Mouse (Mus musculus) brain, embryonic 14.5 days (tissue): Measurements from ENCODE around the gene Wdr25.

ENCODE experiments used
- CTCF ChIP-seq: fragments of 200-500 bp; IDR thresholded peaks from 2 replicates; pipeline ENCODE4 v1.5.1; 2012; ENCODE audit warnings: inconsistent platforms, mild to moderate bottlenecking, moderate library complexity, borderline replicate concordance; ENCODE audit not compliant: insufficient read depth, insufficient read length; ENCODE audit errors: extremely low read depth
- POLR2A ChIP-seq: fragments of 200-500 bp; IDR thresholded peaks from 2 replicates; pipeline ENCODE4 v1.6.1; 2012; ENCODE audit warnings: mild to moderate bottlenecking, inconsistent platforms, borderline replicate concordance; ENCODE audit not compliant: poor library complexity, insufficient read depth, insufficient read length, severe bottlenecking; ENCODE audit errors: extremely low read depth

GRCm38 (mm10) chr12:108857589-108858184, 35.7 kb upstream of the Wdr25 start:
- TF ChIP-seq CTCF (no peak), POLR2A (no peak)
